Mouse (Mus musculus) kidney, adult 2 months (tissue): ENCODE results near the gene Dcdc2a. TPM values are rescaled to one million over a fixed set of nuclear protein-coding genes. Genes with fewer than 3 reads are reported as not detected.

Experiments
- DNase-seq: peaks from one replicate; pipeline ENCODE4 v3.0.0; 2021
- H3K27ac ChIP-seq: fragments of 200-500 bp; 2 replicates; pipeline ENCODE4 v1.5.1; 2012; ENCODE audit warnings: low read depth, low read length, control low read depth, inconsistent platforms; ENCODE audit not compliant: insufficient read depth
- H3K27me3 ChIP-seq: fragments of 200-500 bp; replicated peaks from 2 replicates; pipeline ENCODE4 v1.6.1; 2012; ENCODE audit warnings: mild to moderate bottlenecking, moderate library complexity, low read length, inconsistent platforms; ENCODE audit not compliant: control insufficient read depth, insufficient read depth
- H3K36me3 ChIP-seq: fragments of 200-500 bp; 2 replicates; pipeline ENCODE4 v1.6.1; 2012; ENCODE audit warnings: mild to moderate bottlenecking, moderate library complexity, low read length, inconsistent platforms; ENCODE audit not compliant: control insufficient read depth, insufficient read depth
- H3K4me1 ChIP-seq: fragments of 200-500 bp; 2 replicates; pipeline ENCODE4 v1.6.1; 2011; ENCODE audit warnings: low read length; ENCODE audit not compliant: control insufficient read depth, insufficient read depth
- H3K4me3 ChIP-seq: fragments of 200-500 bp; 2 replicates; pipeline ENCODE4 v1.5.1; 2011; ENCODE audit warnings: mild to moderate bottlenecking, low read depth, low read length, control low read depth; ENCODE audit not compliant: insufficient read depth
- CTCF ChIP-seq: fragments of 200-500 bp; conservative IDR thresholded peaks from 2 replicates; pipeline ENCODE4 v1.5.1; 2011; ENCODE audit warnings: low read depth, mild to moderate bottlenecking, control low read depth, low read length, moderate library complexity, mixed read lengths; ENCODE audit not compliant: insufficient read depth, insufficient read length
- POLR2A ChIP-seq: fragments of 200-500 bp; IDR thresholded peaks from one replicate; pipeline ENCODE4 v1.6.1; 2011; ENCODE audit warnings: low read depth, low read length, control low read depth
- WGBS: fragments of 180-500 bp; shearing (Covaris S2); methylation state at CpG from one replicate; pipeline ENCODE4 v1.1.7; 2018; 5-methylcytosine and 5-hydroxymethylcytosine counted together
- polyA plus RNA-seq: library from polyadenylated mRNA; depleted of rRNA; stranded (reverse); fragments of >200 nt; gene quantifications from 2 replicates; pipeline ENCODE4 v1.2.3, GENCODE M21; 2012

Gene Dcdc2a
- polyA plus RNA-seq, 1 experiment = 1.6 TPM

DNA sequence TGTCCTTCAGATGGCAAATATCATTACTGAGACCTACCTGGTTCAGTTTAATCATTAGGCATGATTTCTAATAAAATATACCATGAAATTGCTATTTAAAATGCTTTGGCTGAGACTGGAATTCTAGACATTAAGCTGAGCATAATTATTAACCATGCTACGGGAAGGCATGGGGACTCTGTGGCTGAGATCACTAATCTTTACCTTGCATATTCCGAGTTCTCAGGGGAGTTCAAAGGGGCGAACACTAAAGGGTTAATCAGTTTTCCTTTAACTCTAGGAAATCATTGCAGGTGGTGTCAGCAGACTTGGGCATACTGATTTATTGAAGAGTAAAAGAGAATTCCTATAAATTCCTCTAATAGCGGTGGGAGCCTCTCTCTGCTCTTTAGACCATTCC lies 11.4 kb downstream of the Dcdc2a start:
- no peaks in the 10 kb centered on the region for H3K4me1 ChIP-seq
- 49% methylated on average over 4 of the region's 4 CpGs for WGBS
- no peak overlapping the region for H3K27ac ChIP-seq
- TF ChIP-seq POLR2A (no peak), CTCF (no peak)
- H3K27me3 ChIP-seq = no peaks in the 10 kb centered on the region
- no peaks in the 10 kb centered on the region for H3K36me3 ChIP-seq
- no peak overlapping the region for H3K4me3 ChIP-seq
- DNase-seq = no peak

DNA sequence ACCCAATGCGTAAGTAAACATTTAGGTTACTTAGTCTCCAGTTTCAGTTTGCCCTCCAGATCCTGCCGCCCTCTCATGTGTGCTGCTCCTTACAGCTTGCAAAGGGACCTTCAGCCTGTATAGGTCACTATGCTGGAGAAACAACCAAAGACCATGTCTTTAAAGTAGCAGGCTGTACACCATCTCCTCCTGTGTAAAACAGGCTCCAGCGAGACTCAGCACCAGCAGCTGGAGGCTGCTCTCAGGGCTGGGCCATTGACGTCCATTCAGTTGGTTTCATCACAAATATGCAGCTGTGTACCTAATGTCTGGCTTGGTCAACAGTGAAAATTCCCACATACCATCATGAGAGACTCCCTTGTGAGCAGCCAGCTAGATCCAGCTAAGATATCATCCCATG lies 14.0 kb downstream of the Dcdc2a start:
- H3K27me3 ChIP-seq = no peaks in the 10 kb centered on the region
- TF ChIP-seq CTCF (no peak), POLR2A (no peak)
- no peaks in the 10 kb centered on the region for H3K4me1 ChIP-seq
- WGBS = 79% methylated on average over 4 of the region's 4 CpGs
- no peak for DNase-seq
- H3K36me3 ChIP-seq = no peaks in the 10 kb centered on the region
- H3K4me3 ChIP-seq = no peak overlapping the region
- no peak overlapping the region for H3K27ac ChIP-seq

DNA sequence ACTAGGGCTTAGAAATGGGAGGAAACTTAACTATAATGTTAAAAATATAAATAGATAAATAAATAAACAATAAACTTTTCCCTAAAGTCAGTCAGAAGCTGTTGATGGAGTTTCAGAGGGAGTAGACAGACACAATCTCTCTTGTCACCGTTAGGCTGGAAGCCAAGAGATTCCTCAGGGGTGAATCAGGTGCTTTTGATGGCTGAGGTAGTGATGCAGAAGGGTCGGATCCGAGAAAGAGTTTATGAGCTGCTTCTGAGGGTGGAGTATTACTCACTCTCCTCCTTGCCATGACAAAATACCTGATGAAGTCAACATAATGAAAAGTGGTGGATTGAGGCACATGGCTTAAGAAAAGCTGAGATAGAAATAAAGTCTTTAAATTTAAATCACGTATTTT lies 15.0 kb downstream of the Dcdc2a start:
- Histone ChIP-seq H3K36me3 (no peaks in the 10 kb centered on the region), H3K4me1 (no peaks in the 10 kb centered on the region), H3K4me3 (no peak overlapping the region), H3K27me3 (no peaks in the 10 kb centered on the region), H3K27ac (no peak overlapping the region)
- 76% methylated on average over 4 of the region's 4 CpGs for WGBS
- no peak for DNase-seq
- no peak for TF ChIP-seq CTCF
- TF ChIP-seq POLR2A = no peak

DNA sequence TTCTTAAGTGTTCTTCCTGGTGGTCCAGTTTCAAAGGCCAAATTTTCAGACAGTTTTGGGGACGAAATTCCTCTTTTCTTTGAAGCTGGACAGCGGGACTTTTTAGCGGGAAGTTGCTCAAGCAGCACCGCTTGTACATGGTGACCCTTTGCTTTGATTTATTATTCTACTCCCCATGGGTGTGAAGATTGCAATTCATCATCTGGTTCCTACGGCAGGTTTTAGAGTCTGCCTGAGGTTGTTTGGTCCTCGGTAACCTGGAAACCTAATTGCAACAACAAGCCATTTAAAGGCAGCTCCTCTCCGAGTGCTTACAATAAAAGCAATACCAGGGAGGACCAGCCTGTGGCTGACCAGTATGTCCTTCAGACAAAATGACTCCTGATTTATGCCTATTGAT lies 21.5 kb downstream of the Dcdc2a start:
- no peak overlapping the region for H3K27ac ChIP-seq

DNA sequence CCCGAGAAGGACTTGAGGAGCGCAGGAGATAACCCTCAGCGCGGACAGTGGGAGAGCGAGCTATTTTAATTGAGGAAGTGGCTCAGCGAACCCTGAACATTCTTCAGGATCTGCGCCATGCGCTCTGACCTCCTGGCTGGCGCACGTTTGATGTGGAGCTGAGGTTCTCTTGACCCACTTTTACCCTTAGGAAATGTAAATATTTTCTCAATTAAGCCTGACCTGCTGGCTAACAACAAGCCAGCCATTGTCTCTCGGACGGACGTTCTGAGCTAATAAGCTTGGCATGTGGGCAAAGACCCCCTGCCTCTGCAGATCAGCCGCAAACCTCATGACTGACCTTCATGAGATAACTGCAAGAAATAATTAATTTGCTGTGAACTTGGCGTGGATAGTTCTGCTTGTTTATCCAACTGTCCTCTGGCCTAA lies 27.4 kb downstream of the Dcdc2a start:
- Histone ChIP-seq H3K4me1 (no peaks in the 10 kb centered on the region), H3K27me3 (no peaks in the 10 kb centered on the region), H3K36me3 (no peaks in the 10 kb centered on the region), H3K4me3 (no peak overlapping the region), H3K27ac (no peak overlapping the region)
- no peak for TF ChIP-seq CTCF
- TF ChIP-seq POLR2A = no peak
- 9% methylated on average over 15 of the region's 15 CpGs for WGBS
- DNase-seq = peak; percentile 65

More for the DNA sequence above, 21.5 kb downstream of the Dcdc2a start:
- Histone ChIP-seq H3K4me1 (no peaks in the 10 kb centered on the region; the same call in 1 of the 2 replicates), H3K4me3 (no peak overlapping the region), H3K36me3 (no peaks in the 10 kb centered on the region), H3K27me3 (no peaks in the 10 kb centered on the region)
- DNase-seq = peak; percentile 39
- TF ChIP-seq POLR2A (no peak), CTCF (no peak)
- WGBS = 4% methylated on average over 7 of the region's 7 CpGs

DNA sequence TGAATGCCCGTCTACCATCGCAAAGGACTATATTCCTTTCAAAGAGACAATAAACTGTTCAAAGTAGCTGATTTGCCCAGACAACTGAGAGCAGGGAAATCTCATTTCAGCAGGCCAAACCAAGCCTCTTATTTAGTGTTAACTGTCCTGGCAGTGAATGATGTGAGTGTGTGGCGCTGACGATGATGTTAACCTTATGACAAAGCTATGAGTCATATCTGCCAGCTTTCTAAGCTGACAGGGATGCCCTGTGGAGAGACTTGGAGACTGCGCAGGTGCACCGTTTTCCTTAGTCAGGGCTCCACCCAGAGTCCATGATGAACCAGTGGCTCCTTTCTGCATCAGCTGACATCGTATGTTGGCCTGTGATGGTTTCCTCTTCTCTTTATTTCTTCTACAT lies 29.3 kb downstream of the Dcdc2a start:
- TF ChIP-seq POLR2A = no peak
- TF ChIP-seq CTCF = no peak
- H3K36me3 ChIP-seq = no peaks in the 10 kb centered on the region
- no peaks in the 10 kb centered on the region for H3K4me1 ChIP-seq
- no peak overlapping the region for H3K4me3 ChIP-seq
- no peak for DNase-seq
- H3K27ac ChIP-seq = no peak overlapping the region
- no peaks in the 10 kb centered on the region for H3K27me3 ChIP-seq
- 91% methylated on average over 7 of the region's 7 CpGs for WGBS

DNA sequence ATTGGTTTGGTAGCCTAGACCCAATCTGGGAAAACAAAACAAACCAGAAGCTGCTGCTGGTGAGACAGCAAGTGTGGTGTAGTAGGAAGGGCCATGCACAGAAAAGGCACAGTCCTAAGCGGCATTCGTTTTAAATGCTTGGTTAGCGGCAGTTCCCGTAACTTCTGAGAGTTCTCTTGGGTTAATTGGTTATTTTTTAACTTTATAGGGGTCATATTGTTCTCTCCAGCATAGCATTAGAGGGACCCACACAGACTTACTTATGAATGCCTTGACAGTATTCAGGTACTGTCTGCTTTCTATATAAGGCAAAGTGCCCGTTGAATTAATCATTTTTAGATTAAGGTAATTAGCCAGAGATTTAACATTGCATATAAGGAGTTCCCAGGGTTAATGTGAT lies 35.5 kb downstream of the Dcdc2a start:
- peaks cover 14% of the 10 kb centered on the region for H3K4me1 ChIP-seq
- H3K27ac ChIP-seq = peak overlapping the region; percentile 69
- H3K27me3 ChIP-seq = no peaks in the 10 kb centered on the region
- no peaks in the 10 kb centered on the region for H3K36me3 ChIP-seq
- WGBS = 34% methylated on average over 5 of the region's 5 CpGs
- TF ChIP-seq CTCF (no peak), POLR2A (no peak)
- no peak overlapping the region for H3K4me3 ChIP-seq
- peak; percentile 80 for DNase-seq

DNA sequence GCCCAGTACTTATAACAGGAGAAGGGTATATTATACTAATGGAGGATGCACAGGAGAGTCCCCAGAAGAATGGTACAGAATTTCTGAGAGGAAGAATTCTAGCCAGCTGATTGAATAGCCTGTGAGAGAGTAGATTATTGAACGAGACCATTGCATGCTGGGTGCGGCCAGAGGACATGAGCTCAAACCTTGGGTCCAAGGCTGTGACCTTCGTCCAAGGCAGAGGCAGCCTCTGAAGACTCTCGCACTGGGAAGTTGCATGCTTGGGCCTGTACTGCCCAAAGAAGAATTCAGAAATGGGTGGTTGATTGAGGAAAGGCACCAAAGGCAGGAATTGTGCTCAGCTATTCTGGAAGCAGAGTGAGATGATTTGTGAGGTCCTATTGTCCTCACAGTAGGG lies 38.0 kb downstream of the Dcdc2a start:
- DNase-seq = peak; percentile 72
- Histone ChIP-seq H3K27me3 (no peaks in the 10 kb centered on the region), H3K4me1 (peaks cover 22% of the 10 kb centered on the region), H3K27ac (peak overlapping the region; percentile 26), H3K4me3 (no peak overlapping the region), H3K36me3 (no peaks in the 10 kb centered on the region)
- WGBS = 51% methylated on average over 4 of the region's 4 CpGs
- TF ChIP-seq CTCF = no peak
- TF ChIP-seq POLR2A = no peak
